Mouse (Mus musculus) thymus, postnatal 4 days (tissue): ENCODE data around the gene Iqck.

Experiments
- DNase-seq: peaks from one replicate; pipeline ENCODE4 v3.0.0; 2021

Iqck gene

DNA sequence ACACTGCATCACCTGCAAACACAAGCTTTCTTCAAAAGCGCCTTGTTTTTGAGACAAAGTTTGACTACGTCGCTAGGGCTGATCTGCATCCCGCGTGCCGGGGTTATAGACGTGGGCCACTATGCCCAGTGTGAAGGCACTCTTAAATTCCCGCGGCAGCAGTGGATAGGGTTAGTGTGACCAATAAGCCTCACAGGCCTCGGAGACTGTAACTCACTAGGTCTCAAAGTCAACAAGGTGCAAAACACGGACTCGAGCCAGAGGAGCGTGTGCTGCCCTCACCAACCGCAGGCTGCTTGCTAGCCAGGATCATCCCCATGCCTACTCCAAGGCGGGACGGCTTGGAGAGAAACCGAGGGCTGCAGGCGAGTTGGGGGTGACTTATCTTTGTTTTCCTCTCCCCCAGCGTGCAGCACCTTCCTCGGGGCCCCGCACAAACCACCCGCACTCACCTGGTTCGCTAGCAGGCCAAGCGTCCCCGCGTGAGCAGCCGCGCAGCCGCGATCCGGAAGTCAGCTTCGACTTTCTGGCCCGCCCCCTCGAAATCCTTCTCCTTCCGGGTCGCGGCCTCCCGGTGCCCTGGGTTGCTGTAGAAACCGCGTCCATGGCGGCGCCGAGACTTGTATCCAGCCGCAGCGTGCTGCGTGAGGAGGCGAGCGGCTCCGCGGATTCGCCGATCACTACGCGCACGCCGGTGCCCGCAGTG, at the start of gene Iqck:
Iqck (plus strand) TSS at position 582 of the 706 bp plus-strand sequence.
- peak; percentile 94 for DNase-seq

DNA sequence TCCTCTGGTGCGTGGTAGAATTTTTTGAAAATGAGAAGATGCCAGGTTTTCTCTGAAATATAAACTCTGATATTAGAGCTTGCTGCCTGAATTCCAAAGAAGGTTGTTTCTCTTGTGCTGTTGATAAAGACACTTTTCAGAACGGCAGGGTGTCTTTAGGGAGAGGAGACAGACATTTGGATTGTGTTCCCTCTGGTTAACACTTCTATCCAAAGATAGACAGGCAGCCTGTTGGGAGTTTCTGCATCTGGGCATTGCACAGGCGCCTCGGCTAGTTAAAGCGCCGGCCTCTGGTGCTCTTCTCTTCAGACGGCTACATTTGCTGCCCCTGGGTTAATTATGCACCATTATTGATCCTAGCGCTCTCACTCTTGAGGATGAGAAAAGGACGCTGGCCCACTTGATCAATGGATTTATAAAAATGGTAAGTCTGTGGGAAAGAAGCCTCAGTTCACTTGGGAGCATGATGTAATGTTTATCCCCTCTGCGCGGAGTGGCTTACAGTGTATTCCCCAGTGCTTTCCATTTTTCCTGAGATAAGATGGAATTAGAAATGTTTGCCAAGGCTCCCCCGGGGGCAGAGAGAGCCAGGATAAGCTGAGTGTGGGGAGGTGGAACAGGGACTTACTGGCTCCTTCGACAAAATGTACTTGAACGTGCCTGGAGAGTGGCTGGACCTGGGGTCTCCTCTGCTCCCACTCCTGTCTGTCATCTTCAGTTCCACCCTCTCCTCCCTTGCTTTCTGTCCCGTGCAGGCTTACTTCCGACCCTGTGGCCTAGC, 48.7 kb upstream of the Iqck start:
- no peak for DNase-seq

DNA sequence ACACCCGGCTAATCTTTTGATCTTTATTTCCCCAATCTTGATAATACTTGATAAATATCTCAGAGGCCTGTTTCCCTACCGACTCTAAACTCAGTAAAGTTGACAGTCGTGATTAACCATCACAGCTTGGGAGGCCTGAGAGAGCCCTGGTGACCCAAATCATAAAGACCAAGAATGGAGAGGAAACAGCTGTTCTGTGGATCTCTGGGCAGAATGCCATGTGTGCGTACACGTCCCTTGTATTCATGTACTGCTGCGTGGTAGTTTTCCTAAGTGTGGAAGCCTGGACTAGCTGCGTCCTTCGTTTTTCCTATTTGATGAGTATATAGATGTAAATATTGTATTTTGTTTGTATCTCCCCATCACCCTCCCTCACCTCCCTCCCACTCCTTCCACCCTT, 47.7 kb upstream of the Iqck start:
- no peak for DNase-seq

DNA sequence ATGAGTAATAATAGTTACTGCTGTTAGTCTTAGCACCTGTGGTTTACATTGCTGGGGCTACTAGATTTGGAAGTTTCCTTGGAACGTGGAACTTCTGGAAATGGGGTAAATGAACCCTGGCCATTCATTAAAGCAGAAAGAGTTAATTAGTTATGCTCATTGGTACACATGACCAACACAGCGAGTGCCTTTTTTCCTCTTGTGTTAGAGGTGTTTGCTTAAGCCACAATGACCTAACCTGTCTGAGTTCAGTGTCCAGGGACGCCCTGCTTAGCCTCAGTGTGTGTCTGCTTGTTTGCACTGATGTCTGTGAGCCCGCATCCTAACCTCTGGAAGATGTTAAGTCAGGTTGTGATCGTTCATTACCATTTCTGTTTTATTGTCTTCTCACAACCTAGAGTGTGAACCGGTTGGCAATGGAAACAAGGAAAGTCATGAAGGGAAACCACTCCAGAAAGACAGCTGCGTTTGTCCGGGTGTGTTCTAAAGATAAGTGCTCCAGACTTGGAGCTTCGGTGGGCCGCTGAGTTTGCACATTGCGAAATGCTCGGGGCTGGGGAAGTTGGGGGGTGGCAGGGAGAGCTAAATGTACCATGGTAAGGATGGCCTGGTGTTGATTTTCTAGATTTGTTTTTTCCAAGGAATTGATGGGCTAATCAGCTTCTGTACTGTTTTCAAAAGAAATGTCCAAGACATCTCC, 44.0 kb upstream of the Iqck start:
- no peak for DNase-seq

DNA sequence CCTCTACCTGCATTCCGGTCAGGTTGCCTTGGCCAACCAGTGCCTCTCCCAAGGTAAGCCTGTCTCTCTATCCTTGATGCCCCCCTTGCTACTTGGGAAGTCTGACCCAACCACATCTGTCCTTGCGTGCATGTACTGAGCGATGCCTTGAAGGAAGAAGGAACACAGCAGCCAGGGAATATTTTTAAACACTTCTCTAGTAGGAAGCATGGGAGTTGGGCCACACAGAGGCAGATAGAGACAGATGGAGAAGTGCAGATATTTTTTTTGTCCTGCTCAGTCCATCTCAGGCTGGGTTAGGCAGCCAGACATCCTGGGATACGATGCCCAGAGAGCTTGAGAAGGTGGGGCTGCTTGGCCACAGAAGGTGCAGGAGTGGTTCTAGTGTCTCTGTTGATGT, 42.0 kb upstream of the Iqck start:
- DNase-seq: no peak

DNA sequence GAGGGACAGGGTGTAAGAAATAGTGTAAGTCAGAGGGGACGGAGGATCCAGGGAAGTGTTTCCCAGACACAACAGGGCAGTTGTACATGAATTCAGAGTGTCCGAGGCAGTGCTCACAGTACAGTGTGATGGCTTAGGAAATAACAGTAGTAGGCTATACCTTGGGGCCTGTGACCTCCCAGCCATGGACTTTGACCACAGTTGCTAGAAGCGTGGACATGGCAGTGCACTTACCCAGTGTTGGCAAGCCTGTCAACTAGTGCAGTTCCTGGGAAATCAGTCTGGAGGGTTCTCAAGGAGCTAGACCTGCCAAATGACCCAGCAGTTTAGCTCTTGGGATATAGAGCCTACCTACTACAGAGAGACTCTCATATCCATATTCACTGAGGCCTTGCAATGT, 39.3 kb upstream of the Iqck start:
- DNase-seq: no peak

DNA sequence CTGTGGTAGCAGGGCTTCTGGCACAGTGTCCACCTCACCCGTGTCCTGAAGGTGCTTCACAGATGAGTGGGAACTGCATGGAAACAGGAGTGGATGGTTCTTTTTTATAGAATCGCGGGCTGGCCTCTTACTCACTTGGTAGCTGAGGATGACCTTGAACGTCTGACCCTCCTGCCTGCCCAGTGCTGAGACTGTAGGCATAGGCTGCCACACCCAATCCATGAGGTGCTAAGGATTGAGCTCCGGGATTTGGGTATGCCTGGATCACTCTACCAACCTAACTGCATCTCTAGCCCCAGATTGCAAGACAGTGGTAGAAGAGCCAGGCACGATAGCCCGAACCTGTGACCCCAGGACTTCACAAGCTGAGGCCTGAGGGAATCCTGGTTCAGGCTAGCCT, 37.8 kb upstream of the Iqck start:
- DNase-seq: no peak

DNA sequence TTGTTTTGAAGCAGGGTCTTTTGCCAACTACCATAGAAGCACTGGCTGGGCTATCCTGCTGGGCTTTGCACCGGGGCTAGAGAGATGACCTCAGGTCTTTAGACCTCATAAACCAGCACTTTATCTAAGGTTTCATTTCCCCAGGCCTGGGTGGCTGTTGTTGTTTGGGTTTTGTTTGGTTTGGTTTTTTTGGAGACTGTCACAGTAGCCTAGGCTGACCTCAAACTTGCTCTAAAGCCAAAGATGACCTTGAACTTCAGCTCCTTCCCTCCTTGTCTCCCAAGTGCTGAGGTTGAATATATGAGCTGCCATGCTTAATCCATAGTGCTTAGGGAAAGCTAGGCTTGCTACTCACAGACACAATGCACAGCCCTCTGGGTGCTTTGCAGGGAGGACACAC, 35.9 kb upstream of the Iqck start:
- DNase-seq: no peak

DNA sequence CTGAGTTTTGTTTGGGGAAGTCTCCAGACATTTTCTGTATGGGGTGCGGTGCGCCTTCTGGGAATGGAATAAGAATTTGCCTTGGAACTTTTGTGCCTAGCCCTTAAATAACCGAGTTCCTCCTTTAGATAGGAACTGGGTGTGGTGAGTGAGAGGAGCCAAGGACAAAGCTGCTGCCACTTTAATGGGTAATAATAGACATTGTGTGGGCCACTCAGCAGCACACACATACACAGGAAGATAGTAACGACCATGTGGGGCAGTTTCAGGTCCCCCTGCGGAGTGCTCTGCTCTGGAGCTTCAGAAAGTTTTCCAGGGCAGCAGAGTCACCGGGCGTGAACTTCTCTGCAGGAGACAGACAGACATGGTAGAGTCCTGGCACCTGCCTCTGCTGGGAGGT, 34.2 kb upstream of the Iqck start:
- DNase-seq: no peak

DNA sequence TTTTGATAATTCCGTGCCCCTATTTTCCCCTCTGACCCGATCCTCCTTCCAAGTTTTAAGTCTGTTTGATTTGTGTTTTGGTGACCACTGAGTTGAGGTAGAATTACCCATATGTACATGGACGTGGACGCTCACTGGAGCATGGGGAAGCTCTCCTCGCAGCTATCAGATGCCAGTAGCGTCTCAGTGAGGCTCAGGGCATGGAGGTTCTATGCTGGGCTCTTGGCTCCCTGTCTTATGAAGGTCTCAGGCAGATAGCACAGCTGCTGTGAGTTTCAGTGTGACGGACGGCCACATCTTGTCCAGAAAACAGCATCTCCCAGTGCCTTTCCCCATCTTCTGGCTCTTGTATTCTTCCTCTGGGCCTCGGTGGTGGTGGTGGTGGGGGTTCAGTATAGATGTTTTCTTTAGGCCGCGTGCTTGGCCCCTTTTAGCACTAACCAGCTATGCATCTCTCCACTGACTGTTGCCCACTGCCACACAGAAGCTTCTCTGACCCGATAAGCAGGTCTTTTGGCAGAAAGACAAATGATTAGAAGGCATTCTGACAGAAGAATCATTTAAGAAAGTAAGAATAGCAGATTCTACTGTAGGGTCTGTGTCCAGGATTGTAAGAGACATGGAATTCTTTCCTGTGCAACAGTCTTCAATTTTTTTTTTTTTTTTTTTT, 33.5 kb upstream of the Iqck start:
- DNase-seq: no peak

DNA sequence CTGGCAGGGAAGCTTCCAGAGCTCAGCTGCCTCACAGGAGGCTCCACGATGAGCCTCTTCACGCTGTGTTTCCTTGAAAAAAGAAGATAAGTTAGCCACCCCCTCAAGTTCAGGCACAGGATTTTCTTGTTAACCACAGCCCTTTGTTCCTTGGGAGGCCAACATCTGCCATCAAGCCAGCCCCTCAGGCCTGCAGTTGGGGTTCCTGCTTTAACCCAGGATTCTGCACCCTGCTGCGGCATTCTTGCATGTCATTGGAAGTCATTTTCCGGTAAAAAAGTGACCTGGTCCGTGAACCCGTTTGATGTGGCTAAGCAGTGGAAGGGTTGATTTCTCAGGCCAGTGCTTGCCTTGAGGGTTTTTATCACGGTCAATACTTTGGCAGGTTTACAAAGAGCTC, 31.1 kb upstream of the Iqck start:
- no peak for DNase-seq

DNA sequence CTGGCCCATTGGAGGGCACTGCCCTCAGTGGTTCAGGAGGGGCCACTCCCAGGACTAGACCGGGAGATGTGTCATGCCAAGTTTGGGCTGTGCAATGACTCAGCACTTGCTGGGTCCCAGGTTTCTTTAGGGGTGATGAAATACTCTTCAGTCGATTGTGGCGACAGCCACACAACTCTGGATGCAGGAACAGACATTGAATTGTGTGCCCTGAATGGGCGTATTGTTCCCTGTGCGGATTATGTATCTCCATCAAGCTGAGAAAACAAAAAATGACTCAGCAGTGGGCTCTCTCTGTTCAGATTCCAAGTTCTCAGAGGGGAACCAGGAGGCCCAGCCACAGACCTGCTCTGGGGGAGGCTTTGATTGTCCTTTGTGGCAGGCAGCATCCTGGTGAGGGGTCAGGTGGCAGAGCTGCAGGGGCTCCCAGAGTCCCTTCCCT, 27.6 kb upstream of the Iqck start:
- no peak for DNase-seq

DNA sequence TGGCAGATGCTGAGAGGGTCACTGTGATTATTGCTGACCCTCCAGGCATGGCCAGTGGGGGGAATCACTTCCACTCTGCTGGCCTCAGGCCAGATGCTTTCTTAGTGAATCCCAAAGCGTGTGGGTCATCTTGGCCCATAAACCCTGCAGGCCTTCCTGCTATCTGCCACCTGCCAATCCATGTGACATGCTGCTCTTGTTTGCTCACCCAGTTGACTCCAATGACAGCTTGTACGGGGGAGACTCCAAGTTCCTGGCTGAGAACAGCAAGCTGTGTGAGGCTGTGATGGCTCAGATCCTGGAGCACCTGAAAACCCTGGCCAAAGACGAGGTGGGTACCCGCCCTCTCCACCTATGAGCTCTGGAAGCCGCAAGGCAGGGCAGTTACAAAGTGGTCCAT, 17.7 kb upstream of the Iqck start:
- no peak for DNase-seq

DNA sequence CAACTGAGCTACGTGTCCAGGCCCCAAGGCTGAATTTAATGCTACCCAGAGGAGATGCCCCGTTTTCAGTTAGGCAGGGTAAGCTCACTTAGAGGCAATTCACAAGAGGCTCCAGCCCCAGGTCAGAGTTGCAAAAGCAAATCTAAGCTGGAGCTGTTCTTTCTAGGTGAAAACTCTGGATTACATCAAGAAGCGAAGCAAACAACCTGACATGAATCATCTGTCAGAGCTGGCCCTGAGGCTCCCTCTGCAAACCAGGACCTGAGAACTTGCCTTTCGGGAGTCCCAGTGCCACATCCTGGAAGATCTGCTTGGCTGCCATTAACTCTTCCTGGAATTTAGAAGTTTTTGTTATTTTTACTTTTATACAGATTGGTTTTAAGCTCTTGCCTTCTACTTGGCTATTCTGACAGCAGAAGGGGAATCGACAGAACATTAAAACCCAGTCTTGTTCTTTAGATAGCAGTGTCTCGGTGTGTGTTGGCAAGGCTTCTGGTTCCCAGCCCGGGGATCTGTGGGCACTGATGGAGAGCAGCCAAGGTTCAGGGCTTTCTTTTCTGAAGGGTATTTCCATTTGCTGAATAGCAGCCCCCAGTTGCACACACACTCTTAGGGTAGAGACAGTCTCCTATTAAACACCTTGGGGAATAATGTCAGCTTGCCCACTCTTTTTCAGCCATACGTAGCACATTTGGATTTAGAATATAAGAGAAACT, 14.4 kb upstream of the Iqck start:
- no peak for DNase-seq

DNA sequence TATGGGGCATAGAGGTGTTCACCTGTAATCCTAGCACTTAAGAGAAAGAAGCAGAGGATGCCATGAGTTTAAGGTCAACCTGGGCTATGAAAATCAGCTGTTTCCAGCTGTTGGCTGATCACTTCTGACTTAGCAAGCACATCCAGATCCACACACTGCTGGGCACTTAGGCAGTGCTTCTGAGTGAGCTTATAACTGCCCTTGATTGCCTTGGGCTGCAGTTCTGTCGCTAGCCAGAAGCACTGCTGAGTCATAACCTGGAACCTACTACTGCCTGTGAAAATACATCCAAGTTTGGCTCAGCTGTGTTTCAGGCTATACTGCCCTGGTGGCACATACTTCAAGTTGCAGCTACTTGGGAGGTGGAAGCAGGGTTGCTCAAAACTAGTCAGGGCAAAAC, 13.8 kb upstream of the Iqck start:
- DNase-seq: no peak

DNA sequence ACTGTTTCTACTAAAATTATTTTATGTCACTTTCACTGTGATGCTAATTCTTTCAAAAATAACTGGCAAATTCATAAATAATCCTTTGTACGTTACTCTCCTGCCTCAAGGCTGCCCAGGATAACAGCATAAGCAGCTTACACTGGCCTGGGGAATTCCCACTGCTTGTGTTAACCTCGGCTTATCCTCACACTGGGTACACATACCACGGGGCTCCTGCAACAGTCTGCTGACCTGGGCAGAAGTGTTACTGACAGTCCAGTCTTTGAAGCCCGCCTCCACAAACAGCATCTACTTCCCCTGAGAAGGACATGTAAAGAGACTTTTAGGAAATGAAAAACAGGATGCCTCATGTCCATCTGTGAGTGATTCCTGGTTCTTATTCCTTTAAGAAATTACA, 12.6 kb upstream of the Iqck start:
- no peak for DNase-seq

DNA sequence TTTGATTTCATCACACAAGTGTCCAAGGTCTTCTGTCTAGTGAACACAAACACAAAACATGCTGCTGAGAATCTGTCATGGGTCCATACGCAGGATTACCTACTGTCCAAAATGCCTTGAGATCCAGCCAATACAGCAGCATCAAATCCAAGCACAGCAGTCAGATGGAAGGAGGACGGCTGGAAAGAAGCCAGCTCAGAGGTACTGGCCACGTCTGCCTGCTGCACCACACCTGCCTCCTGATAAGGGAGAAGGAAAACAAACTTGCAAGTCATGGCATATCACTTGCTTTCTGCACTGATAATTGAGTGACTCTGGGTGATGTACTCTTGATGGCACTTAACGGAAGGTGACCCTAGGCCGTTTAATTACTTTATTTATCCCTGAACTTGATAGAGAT, 10.4 kb upstream of the Iqck start:
- DNase-seq: no peak

DNA sequence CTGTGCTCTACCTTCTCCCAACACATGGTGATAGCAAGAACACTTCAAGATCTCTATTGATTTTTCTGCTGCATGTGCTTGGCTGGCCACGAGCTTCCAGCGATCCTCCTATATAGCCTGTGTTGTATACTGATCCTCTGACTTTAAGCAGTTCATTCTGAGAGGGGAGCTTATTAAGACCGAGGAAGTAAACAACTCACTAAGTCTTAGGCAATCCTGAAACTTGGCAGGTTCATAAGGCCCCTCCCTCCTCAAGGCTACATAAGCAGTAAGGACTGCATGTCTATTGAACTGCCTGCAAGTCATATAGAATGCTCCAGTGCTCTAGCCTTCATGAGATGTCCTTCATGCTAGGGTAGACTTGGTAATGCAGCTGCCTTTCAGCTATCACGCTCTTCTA, 9.2 kb upstream of the Iqck start:
- DNase-seq: no peak

DNA sequence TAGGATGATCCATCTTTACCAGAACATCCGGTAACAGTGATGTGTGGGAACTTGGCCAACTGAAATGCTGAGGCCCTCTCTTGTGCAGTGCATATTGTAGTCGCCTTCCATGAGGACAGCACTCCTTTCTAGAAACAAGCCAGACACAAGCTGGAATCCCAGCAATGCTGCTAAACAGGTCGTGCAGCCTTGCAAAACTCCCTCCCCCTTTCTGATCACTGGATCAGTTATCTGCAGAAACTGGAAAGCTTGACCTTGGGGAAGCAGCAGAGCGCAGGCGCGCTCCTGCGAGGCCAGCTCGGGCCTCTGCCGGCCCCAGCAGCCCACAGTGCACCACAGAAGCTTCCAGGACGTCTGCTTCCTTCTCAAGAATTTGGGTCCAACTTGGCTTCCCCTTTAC, 6.8 kb upstream of the Iqck start:
- DNase-seq: no peak

DNA sequence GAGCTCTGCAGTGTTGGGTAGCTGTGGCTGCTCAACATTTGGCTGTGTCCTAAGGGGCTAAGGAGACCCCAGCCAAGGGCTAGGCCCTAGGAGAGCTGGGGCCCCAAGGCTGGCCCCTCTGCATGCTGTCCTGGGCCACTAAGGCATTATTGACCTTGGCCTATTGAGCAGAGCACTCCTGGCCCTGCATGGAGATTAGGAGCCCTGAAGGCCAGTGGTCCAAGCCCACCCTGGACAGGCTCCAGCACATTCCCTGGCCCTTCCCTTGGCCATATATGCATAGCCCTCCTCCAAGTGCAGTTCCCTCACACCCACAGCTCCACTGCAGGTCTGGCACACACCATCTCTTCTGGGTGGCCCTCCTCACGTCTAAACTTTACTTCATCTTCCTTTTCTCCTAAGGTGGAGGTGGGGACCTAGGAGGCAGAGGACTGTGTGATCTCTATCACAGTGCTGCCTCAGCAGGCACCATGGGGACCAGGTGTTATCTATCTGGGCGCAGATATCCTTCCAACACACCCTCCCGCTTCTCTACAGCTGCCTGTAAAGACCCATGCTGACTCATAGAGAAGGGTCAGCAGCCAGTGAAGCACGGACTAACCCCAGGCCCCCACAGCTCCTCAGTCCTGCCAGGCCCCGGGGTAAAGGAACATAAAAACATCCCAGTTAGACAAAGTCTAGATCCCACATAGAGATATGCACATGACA, 5.9 kb upstream of the Iqck start:
- DNase-seq: no peak

DNA sequence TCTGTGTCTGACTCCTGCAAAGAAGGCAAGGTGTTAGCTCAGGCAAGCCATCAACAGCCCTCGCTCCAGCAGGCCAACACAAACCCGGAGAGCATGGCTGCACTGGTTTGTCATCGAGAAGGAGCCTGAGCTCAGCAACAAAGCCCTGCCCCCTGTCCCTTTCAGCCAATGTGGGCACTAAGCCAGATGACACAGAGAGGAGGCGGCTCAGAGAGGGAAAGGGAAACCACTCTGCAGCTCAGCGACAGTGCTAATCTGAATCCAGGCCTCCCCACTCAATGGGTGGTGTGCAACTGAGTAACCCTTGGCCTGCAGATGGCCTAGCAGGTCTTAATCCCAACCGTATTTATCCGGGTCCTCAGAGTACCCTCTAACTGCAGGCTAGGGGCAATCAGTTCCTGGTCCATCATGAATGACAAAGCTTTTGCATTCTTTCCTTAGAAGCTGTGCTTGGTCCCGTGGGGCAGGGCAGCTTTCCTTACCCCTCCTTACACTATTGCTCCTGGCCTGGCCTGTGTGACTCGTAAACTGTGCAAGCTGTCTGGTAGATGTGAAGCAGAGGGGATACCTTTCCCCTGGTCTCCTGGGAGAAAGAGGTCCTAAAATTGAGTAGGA, 4.8 kb upstream of the Iqck start:
- no peak for DNase-seq

DNA sequence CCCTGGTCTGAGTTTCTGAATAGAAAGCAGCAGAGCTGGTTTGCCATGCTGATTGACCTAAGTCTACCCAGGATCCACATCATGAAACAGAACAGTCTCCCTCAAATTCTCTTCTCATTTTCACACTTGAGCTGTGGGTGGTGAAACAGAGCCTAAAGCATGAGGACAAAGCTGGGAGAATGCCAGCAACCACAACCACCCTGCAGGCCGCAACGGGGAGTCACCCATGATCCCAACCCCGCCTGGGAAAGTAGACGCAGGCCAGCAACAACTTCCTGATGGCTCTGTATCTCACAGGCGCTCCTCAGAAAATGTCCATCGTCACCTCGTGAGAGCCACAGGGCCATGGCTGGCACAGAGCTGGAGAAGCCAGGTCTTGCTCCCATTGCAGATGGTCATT, 4.0 kb upstream of the Iqck start:
- DNase-seq: no peak
